Mouse (Mus musculus) layer of hippocampus, adult 9-11 months (tissue): ENCODE measurements at regions not wholly inside any gene's neighbourhood (a gene's known extent, or its start where the extent isn't known, plus 50 kb on each side); places are given as distances from the start of the nearest gene placed in this dataset.
A peak's percentile ranks its signal among the peaks of the same experiment; 100 is the strongest.

ENCODE experiments used
- DNase-seq: peaks from one replicate; pipeline ENCODE4 v3.0.0; 2022

DNA sequence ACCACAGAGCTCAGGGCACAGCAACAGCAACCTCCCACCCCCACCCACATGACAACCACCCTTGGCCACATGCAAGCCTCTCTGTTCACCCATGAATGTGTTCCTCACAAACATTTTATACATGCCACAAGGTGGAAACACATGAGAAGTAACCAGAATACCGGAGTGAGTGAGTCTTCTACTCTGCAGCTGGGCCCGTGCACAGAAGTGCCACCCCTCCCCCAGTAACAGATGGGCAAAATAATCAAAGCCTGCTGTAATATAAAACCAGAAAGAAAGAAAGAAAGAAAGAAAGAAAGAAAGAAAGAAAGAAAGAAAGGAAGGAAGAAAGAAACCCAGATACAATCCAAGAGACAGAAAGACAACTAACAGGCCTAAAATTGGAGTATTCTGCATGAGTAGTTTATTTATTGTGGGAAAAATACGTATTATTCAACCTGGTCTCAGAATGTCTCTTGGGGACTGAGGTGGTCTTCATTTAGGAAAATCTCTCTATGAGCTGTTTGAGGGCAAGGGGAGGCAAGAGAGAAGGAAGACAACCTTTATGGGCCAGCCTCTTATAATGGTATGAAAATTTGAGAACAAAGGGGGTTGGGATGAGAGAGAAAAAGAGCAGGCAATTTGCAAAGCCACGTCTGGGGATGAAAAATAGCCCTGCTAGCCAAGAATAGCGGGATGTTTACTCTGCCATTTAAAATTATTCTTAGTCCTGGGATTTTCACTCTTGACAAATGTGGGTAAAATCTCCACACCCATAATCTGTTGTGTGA, 160.2 kb downstream of the Sox4 start:
- no peak for DNase-seq

DNA sequence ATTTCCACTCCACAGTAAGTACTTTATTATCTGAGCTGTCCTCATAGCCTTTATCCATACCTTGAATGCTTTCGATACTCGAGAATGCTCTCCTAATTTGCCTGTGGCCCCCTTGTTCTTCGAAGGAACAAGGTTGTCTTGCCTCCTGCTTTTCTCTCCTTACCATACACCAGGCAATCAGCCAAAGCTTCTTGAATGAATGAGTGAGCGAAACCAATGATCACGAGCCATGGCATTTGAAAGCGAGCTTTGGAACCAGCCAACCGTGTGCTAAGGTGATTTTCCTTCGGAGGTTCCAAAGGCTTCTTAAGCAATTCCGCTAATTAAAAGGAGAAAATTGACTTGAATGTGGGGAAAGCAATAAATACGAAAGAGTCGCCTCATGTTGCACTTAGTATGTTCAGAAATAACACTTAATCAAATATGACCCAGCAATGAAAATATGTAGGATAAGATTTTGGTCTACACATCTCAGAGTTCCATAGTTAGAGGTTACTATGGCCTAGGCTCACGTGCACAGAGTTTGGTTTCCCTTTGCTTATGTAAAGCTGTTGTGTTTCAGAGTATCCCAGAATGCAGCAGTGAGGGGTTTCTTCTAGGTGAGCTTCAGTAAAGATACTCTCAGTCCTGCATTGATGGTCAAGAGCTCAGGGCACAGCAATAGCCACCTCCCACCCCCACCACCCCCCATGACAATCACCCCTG, 160.9 kb downstream of the Sox4 start:
- DNase-seq = no peak

DNA sequence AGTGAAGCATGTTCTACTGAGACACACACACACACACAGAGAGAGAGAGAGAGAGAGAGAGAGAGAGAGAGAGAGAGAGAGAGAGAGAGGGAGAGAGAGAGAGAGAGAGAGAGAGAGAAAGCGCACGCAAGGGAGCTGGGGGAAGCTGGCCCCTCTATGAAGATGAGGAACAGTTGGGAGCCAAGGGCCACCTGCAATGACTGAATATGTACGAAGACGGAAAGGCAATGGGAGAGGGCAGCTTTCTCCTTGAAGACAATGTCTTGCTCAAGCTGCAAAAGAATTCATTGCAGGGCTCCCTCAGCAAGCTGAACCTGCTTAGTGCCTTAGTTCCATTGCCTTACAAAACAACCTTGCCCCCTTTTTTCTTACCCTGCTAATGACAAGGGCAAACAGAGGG, 163.1 kb downstream of the Sox4 start:
- DNase-seq = no peak

DNA sequence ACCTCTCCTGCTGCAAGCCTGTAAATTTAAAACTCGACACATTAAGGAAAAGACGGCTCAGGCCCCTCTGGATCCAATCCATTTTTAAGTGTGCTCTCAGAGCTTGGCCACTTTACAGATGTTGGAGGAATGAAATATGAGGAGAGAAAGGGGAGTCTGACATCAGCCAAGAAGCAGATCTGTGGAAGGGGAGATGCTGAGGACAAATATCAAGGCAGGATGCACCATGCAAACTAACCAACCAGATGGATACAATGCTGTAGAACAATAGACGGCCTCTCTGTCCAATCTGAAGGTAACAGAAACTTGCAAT, 166.2 kb downstream of the Sox4 start:
- no peak for DNase-seq

DNA sequence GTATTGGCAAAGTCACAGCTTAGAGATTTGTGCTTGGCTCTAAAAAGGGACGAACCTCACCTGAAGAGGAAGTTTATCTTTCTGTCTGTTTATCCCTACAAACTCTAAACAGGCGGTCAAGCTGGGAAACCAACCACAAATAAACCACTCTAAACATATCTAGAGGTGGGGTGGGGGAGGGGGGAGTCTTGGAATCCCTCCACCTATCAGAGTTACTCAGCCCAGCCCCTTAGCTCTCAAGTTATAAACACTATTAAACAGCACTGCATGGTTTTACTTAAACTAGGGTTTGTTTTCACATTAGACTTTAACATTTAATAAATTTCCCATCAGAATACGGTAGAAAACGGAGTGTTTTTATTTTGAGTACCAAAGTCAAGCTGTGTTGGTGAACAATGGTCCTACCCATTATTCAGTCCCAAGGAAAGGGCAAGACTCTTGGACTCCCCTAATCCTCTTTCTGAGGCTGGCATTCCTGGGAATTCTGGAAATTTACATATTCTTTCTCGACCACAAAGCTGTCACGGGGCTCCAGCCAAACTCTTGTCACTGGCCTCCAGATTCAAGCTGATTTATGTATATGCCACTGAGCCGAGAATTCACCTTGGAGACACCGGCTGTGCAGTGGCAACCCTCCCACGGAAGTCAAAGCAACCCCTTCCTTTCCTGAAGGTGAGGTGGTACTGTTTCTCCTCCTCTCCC, 166.7 kb downstream of the Sox4 start:
- DNase-seq = no peak

DNA sequence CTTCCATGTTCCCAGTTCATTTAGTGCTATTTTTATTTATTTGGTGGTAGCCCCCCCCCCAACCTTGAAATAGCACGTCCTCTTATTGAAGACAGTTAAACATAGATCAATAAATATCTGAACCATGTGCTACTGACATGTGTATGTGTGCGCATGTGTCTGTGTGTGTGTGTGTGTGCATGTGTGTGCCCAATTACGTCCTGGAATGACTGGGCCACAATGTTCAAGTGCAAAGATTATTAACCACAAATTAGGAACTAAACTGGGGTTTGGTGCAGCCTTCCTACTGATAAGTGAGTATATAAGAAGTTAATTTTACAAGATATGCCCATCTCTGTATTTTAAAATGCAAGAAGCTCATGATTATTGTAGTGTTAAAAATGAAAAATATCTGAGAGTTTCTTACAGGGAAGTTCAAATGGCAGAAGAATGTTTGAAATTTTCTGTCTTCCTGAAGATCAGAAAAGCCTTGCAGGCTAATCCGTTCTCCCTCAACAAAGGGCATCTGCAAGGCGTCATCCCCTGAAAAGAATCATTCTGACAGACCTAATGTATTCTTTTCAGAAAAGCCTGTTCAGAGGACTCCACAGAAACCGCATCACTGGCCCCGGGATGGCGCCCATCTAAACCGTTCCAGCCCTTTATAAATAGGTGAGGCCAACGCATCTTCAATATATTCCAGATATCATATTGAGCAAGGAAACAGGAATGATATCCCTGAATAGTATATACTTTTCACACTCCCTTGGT, 170.8 kb downstream of the Sox4 start:
- DNase-seq = no peak

DNA sequence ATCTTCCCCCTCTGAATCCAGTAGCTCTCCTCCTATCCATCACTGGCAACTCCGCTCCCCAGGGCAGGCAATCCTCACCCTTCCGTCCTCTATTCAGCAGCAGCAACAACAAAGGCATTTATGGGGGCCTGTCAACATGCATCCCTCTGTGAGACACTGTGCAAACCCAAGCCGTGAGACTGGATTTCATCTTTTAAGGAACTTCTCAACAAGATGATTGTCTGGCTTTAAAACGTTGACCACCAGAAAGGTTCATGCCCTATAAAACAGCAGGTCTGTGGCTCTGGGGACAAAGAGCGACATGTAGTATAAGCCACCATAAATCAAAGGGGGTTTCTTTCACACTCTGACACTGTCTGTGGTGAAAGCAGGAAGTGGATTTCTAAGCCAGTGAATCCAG, 171.4 kb downstream of the Sox4 start:
- no peak for DNase-seq

DNA sequence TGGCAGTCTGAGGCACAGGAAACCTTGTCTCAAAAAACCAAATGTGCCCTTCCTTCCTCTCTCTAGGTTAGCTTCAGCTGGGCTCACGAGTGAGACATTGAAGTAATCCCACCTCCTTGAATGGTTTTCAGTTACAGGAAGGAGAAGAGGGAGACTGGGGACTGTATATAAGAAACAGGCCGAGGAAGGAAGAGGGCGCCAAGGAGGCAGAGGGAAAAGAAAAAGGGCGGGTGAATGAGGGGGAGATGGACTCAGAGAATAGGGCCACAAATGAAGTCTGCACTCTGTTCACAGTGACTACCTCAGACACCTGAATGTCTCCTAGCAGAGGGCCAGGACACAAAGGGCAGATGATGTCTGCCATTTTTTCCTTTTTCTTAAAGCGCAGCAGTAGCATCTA, 171.9 kb downstream of the Sox4 start:
- DNase-seq = no peak

DNA sequence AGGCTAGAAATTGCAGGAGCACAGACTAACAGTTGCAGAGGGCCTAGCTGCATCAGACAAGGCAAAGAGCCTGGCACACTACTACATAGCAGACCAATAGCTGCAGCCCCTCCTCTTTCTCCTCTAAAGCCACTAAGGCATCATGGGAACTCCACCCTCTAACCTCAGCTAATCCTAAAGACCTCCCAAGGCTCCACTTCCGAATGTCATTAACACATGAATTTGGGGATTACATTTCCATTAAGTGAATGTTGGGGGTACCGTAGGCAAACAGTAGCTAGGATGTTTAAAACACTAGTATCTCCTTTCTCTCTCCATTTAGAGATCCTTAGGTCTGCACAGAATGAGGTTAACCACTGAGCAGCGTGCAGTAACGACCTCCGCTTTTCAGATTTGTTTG, 173.1 kb downstream of the Sox4 start:
- no peak for DNase-seq

DNA sequence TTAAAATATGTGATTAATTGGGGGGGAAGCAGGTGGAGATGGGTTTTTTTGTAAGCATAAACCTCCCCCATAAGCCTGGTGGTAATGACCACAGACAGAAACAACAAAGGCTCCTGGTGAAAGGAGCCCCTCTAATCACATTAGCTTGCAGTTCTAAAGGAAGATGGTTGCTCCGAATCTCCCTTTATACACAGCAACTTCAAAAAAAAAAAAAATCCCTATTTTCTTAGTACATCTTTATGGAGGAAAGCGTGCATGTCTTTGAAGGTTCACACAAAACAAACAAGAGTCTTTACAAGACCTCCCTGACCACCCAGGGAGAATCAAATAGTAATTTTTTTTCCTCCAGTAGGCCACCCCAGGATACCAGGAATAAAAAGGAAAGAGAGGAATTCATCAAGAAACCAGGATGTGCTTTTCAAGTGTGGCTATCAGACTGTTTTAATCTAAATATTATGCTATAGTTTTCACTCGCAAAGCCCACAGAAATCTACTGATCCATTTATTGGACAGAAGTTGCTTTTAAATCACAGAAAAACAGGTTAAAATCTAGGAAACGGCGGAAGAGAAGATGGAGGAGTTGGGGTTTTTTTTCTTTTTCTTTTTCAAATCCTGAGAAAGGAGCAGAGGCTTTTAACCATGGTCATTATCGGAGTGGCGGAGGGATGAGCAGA, 178.2 kb downstream of the Sox4 start:
- DNase-seq = no peak

DNA sequence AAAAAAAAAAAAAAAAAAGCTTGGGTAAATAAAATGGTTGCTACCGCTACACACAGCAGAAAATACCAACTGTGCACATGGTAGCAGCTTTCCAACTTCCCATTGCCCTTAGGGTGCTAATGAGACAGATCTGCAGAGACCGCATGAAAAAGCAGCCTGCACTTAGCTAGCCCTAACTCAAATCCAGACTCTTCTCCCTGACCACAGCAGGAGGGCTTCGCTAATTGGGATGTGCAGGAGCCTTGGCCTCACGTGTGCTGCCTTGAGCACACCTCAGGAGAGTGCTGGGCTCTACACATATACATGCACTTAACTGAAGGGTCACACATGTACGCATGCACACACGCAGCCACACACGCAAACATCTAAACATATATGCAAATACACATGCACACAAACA, 178.9 kb downstream of the Sox4 start:
- no peak for DNase-seq

DNA sequence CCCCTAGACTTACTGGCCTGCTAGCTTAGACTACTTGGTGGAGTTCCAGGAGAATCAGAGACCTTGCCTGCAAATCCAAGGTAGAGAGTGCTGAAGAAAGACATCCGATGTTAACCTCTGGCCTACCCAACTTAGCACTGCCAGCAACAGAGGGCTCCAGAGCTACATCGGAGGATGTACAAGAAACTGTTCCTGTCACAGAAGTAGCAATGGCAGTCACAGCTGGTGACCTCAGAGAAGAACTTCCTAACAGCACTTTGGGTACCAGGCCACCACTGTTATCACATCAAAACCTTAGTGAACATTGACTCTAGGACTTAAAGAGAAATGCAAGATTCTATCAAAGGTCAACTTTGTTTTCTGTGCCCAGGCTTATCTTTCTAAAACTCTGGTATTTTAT, 180.0 kb downstream of the Sox4 start:
- DNase-seq = no peak

DNA sequence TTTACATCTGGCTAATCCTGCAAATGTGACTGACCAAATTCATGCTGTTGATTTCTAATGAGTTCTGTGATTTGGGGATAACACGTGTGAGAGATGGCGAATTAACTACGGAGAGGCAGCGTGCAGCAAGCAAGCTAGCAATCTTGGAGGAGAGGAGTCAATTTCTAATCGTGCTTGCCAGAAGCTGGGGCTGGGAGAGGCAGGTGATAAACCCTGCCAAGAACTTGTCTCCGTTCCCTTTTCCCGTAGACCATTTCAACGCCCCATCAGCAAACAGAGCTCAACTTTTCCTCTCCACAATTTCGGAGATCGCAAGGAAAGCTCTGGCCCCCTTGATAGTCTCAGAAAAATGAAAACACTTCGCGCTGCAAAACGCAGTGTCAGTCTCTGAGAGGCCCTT, 183.0 kb downstream of the Sox4 start:
- no peak for DNase-seq

DNA sequence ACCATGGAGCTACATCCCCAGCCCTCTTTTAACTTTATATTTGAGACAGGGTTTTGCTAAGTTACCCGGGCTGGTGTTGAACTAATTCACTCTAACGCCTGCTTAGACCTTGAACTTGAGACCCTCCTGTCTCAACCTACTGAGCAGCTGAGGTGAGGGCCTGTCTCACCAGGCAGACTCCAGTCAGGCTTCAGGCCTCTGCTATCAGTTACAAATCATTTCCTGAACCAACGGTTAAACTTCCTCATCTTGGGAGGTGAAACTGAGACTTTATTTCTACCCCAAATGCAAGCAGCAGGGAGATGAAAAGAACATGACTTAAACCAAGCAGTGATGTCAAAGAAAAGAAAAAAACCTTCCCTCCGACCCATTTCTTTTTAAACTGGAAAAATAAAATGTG, 183.5 kb downstream of the Sox4 start:
- no peak for DNase-seq

DNA sequence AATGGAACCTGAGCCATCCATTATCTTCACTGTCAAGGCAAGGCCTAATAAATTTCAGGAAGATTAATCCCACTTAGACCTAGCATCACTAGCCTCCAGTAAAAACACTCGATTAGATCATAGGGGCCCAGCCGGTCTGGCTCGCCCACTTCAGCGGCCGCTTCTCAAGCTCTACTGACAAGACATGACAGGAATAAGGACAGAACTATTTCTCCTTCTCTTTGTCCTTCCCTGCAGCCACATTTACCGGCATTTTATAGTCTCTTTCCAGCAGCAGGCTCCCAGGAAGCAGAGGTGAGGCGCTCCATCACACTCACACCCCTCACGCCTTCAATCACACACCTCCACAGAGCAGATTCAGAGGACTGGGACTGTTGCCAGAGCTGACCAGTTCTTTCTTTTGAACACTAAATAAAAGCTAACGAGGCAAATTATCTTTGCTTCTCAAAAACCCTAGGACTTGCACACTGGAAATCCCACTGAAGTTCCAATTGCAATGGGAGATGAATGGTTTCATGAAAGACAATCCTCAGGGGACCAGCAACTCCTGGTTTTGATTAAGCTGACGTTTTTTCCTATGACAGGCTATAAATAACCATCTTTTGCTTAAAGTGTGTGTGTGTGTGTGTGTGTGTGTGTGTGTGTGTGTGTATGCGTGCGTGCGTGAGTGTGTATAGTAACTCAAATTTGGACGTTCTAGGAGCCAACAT, 184.6 kb downstream of the Sox4 start:
- DNase-seq = no peak

DNA sequence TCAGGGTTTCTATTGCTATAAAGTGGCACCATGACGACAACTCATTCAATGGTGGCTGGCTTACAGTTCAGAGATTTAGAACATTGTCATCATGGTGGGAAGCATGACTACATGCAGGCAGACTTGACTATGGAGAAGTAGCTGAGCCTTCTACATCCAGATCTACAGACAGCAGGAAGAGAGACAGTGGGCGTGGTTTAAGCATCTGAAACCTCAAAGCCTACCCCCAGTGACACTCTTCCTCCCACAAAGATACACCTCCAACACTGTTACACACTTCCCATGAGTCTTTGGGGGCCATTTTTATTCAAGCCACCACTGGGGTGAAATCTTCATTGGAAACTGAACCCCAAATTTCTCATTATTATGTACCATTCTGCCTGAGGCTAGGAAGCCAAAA, 191.0 kb downstream of the Sox4 start:
- DNase-seq = no peak

DNA sequence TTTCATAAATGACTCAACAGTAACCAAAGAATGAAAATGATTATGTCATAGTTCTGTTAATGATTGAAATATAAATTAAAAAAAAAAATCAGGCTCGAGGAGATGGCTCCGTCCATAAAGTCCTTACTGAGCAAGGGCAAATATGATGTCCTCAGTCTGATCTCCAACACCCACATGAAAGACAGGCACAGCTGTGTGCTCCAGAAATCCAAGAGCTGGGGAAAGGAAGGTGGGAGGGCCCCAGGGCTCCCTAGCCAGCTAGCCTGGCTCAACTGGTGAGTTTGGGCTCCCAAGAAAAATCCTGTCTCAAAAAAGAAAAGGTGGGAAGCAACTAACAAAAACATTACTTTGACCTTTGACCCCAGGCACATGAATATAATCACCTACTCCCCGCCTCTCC, 194.5 kb downstream of the Sox4 start:
- DNase-seq = no peak

DNA sequence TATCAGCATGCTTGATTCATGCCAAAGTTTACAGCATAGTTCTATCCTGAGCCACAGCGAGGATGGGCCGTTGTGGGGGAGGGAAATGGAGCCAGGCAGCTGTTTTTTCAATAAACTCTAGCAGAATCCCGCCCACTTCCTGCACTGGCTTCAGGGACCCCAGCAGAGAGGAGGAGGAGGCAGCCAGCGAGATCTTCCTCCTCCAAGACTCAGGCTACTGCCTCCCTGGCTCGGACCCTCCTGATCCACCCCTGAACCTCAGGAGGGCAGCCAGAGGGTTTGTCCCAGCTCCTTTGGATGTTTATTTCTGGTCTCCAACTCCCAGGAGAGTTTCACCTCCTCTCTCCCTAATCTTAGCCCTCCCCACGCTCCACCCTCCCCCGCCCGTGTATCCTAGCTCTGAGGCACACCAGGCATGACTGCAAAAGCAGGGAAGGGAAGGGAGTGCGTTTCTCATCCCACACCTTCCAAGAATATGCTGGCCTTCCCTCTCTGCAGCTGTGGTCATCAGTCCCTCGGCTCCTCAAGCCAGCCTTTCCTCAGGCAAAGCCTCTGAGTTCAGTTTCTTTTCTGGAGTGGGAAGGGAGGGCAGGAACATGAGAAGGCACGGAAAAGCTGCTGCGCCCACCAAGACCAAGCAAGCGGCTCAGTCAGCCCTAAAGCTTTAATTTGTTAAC, 195.5 kb downstream of the Sox4 start:
- DNase-seq = peak; percentile 39

DNA sequence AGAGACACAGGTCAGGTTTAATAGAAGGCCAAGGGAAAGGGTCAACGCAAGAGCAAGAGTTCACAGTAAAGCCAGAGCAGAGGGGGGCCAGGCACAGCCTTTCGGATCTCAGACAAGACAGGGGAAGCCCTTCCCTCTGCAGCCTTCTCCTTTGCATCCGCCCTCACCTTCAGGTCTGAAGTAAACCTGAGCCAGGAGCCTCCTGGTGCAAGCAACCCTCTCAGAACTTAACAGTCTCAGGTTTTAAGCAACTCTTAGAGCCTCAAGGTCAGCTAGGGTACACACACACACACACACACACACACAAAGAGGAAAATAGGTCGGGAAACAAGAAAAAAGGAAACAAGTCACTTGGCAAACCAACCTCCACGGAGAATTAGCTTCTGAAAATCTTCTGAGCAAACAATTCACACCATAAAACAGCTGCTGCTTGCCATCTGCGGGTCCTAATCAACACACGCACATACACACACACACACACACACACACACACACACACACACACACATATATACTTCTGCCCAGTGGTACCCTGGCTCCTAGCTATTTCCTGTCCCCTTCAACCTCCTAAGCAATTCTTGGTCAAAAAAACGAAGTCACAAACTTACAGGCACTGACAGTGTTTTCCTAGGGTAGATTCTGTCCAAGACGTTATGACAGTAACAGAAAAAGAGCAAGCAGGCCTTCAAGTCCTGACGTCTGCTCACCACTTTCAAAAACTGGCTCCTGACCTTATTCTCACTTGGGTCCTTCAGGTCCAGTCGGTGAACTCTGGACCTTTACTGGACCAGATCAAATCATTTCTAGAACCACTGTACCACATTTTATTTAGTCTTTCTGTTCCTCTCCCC, 196.4 kb downstream of the Sox4 start:
- DNase-seq = no peak

DNA sequence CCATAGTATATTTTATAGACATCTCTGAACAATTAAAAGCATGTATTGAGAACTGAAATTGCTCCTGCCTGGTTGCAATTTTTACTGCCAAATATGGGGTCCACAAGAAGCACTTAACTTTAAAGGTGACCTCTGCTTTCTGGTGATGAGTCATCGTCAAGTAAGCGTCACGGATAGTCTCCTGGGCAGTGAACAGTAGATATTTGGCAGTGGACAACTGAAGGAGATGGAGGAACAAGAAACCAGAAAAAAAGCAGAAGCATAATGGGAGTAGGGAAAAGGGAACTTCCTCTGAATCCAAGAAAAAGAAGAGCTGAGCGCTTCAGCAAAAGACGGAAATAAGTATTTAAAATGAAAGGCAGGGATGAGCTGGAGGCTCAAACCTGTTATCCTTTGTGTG, 199.3 kb downstream of the Sox4 start:
- DNase-seq = no peak
